Mouse (Mus musculus) E14TG2a.4 (cell line): ENCODE data around the gene Ascc2.
A peak's percentile ranks its signal among the peaks of the same experiment; 100 is the strongest.

Source experiments
- H3K27me3 ChIP-seq: 2 replicates; pipeline ENCODE4 v1.6.1; 2014; ENCODE audit warnings: low read length, control low read depth; ENCODE audit not compliant: insufficient read depth
- H3K36me3 ChIP-seq: 2 replicates; pipeline ENCODE4 v1.6.1; 2014; ENCODE audit warnings: low read length, control low read depth; ENCODE audit not compliant: insufficient read depth
- H3K4me1 ChIP-seq: replicated peaks from 2 replicates; pipeline ENCODE4 v1.6.1; 2014; ENCODE audit warnings: low read depth, low read length, control low read depth
- H3K4me3 ChIP-seq: replicated peaks from 2 replicates; pipeline ENCODE4 v1.5.1; 2014; ENCODE audit warnings: mild to moderate bottlenecking, low read length
- H3K9me3 ChIP-seq: 2 replicates; pipeline ENCODE4 v1.6.1; 2014; ENCODE audit warnings: low read length, control low read depth
- CTCF ChIP-seq: conservative IDR thresholded peaks from 2 replicates; pipeline ENCODE4 v1.5.1; 2014; ENCODE audit warnings: low read length
- NANOG ChIP-seq: IDR thresholded peaks from 2 replicates; pipeline ENCODE4 v1.6.1; 2014; ENCODE audit warnings: borderline replicate concordance, low read length, mixed read lengths
- POU5F1 ChIP-seq: IDR thresholded peaks from 2 replicates; pipeline ENCODE4 v1.6.1; 2014; ENCODE audit warnings: low read length, borderline replicate concordance

Gene Ascc2

GRCm38 (mm10) chr11:4602691-4603441 is 34.7 kb upstream of the Ascc2 start:
- no peak for TF ChIP-seq NANOG
- no peak for TF ChIP-seq CTCF
- no peak for TF ChIP-seq POU5F1
- H3K36me3 ChIP-seq = no peaks in the 10 kb centered on the region
- peaks cover 19% of the 10 kb centered on the region for H3K4me1 ChIP-seq
- 0 out of 2 replicates have a peak overlapping the region, but pooled peaks have one; percentile 17 for H3K4me3 ChIP-seq
- no peaks in the 10 kb centered on the region for H3K27me3 ChIP-seq
- H3K9me3 ChIP-seq = no peaks in the 10 kb centered on the region

- peaks cover 19% of the 10 kb centered on the region for H3K4me1 ChIP-seq
- H3K36me3 ChIP-seq = no peaks in the 10 kb centered on the region
- H3K4me3 ChIP-seq = no peak overlapping the region
- H3K27me3 ChIP-seq = no peaks in the 10 kb centered on the region
- no peaks in the 10 kb centered on the region for H3K9me3 ChIP-seq
- TF ChIP-seq NANOG = no peak
- no peak for TF ChIP-seq POU5F1
- no peak for TF ChIP-seq CTCF
Observed at GRCm38 (mm10) chr11:4604441-4604840, 33.1 kb upstream of the Ascc2 start.

- Histone ChIP-seq H3K9me3 (no peaks in the 10 kb centered on the region), H3K4me3 (no peak overlapping the region), H3K4me1 (peaks cover 19% of the 10 kb centered on the region), H3K27me3 (peaks cover 2% of the 10 kb centered on the region; the same call in 1 of the 2 replicates), H3K36me3 (no peaks in the 10 kb centered on the region)
- TF ChIP-seq CTCF (no peak), POU5F1 (no peak), NANOG (no peak)
Observed at GRCm38 (mm10) chr11:4605414-4605813, 32.1 kb upstream of the Ascc2 start.

GRCm38 (mm10) chr11:4606541-4606940 is 31.0 kb upstream of the Ascc2 start:
- Histone ChIP-seq H3K4me1 (peaks cover 19% of the 10 kb centered on the region), H3K9me3 (no peaks in the 10 kb centered on the region), H3K4me3 (no peak overlapping the region), H3K36me3 (no peaks in the 10 kb centered on the region), H3K27me3 (peaks cover 7% of the 10 kb centered on the region)
- no peak for TF ChIP-seq NANOG
- TF ChIP-seq POU5F1 = no peak
- TF ChIP-seq CTCF = no peak

- Histone ChIP-seq H3K9me3 (no peaks in the 10 kb centered on the region), H3K27me3 (peaks cover 21% of the 10 kb centered on the region), H3K4me3 (no peak overlapping the region), H3K4me1 (no peaks in the 10 kb centered on the region), H3K36me3 (no peaks in the 10 kb centered on the region)
- TF ChIP-seq CTCF (no peak), NANOG (no peak), POU5F1 (no peak)
Observed at GRCm38 (mm10) chr11:4611904-4612303, 25.6 kb upstream of the Ascc2 start.

- peaks cover 5% of the 10 kb centered on the region; the same call in 1 of the 2 replicates for H3K27me3 ChIP-seq
- H3K4me1 ChIP-seq = peaks cover 26% of the 10 kb centered on the region
- H3K9me3 ChIP-seq = no peaks in the 10 kb centered on the region
- no peaks in the 10 kb centered on the region for H3K36me3 ChIP-seq
- H3K4me3 ChIP-seq = no peak within 1 kb of the TSS
- TF ChIP-seq POU5F1 = no peak
- no peak for TF ChIP-seq CTCF
- TF ChIP-seq NANOG = no peak
Observed at GRCm38 (mm10) chr11:4620017-4620485, 17.5 kb upstream of the Ascc2 start, which contains the start of gene Gm11032. Gm11032 (plus strand) TSS chr11:4620067.

- H3K9me3 ChIP-seq = peaks cover 2% of the 10 kb centered on the region; the same call in 1 of the 2 replicates
Observed at GRCm38 (mm10) chr11:4620501-4621108, 16.9 kb upstream of the Ascc2 start.

GRCm38 (mm10) chr11:4621866-4622265 is 15.7 kb upstream of the Ascc2 start:
- peaks cover 5% of the 10 kb centered on the region; the same call in 1 of the 2 replicates for H3K27me3 ChIP-seq
- H3K4me3 ChIP-seq = no peak overlapping the region
- peaks cover 29% of the 10 kb centered on the region for H3K4me1 ChIP-seq
- H3K9me3 ChIP-seq = peaks cover 3% of the 10 kb centered on the region; the same call in 1 of the 2 replicates
- TF ChIP-seq POU5F1 = no peak
- no peak for TF ChIP-seq CTCF
- no peak for TF ChIP-seq NANOG
- no peaks in the 10 kb centered on the region for H3K36me3 ChIP-seq

More at GRCm38 (mm10) chr11:4620501-4621108, 16.9 kb upstream of the Ascc2 start:
- Histone ChIP-seq H3K36me3 (no peaks in the 10 kb centered on the region), H3K4me1 (peaks cover 26% of the 10 kb centered on the region), H3K27me3 (peaks cover 5% of the 10 kb centered on the region; the same call in 1 of the 2 replicates), H3K4me3 (no peak overlapping the region)
- no peak for TF ChIP-seq NANOG
- TF ChIP-seq CTCF = no peak
- TF ChIP-seq POU5F1 = no peak
